Mouse (Mus musculus): ENCODE results near the gene Dctpp1.
"Not testable (repeated sequence)": the region's sequence is repeated elsewhere in the genome, so short reads cannot be mapped to it uniquely, and the experiment has no call there.

The Dctpp1 gene

GRCm38 (mm10) chr7:127263526-127263925 lies 3.0 kb upstream of the Dctpp1 start:
- no peak for DNase-seq

GRCm38 (mm10) chr7:127262218-127262961 lies 1.9 kb upstream of the Dctpp1 start:
- no peak for DNase-seq

GRCm38 (mm10) chr7:127259186-127259905 lies 1.2 kb downstream of the Dctpp1 start:
- no peak for DNase-seq

GRCm38 (mm10) chr7:127256518-127256917 lies 4.0 kb downstream of the Dctpp1 start:
- no peak for DNase-seq

GRCm38 (mm10) chr7:127255965-127256364 lies 4.5 kb downstream of the Dctpp1 start:
- no peak for DNase-seq

- no peak for DNase-seq
Measured at GRCm38 (mm10) chr7:127255008-127255407, 5.5 kb downstream of the Dctpp1 start.

- peak; percentile 96 for DNase-seq
Measured at GRCm38 (mm10) chr7:127253821-127254769, 6.4 kb downstream of the Dctpp1 start.

GRCm38 (mm10) chr7:127253341-127253740 lies 7.2 kb downstream of the Dctpp1 start:
- DNase-seq, result no peak

- DNase-seq, result no peak
Measured at GRCm38 (mm10) chr7:127252414-127252813, 8.1 kb downstream of the Dctpp1 start.

GRCm38 (mm10) chr7:127250511-127250910 lies 10.0 kb downstream of the Dctpp1 start:
- DNase-seq, result not testable (repeated sequence)

GRCm38 (mm10) chr7:127244658-127245510 lies 15.6 kb downstream of the Dctpp1 start:
- no peak for DNase-seq

- peak; percentile 94 for DNase-seq
Measured at GRCm38 (mm10) chr7:127243870-127244657, 16.4 kb downstream of the Dctpp1 start, which contains the start of gene Zfp771. Zfp771 (plus strand) TSS chr7:127244274.

- DNase-seq, result no peak
Measured at GRCm38 (mm10) chr7:127243361-127243867, 17.1 kb downstream of the Dctpp1 start.

- no peak for DNase-seq
Measured at GRCm38 (mm10) chr7:127234777-127235176, 25.7 kb downstream of the Dctpp1 start.

GRCm38 (mm10) chr7:127233765-127234164 lies 26.7 kb downstream of the Dctpp1 start:
- DNase-seq, result no peak

GRCm38 (mm10) chr7:127233368-127233749 lies 27.1 kb downstream of the Dctpp1 start:
- DNase-seq, result no peak

- DNase-seq, result peak; percentile 89
Measured at GRCm38 (mm10) chr7:127232622-127233367, 27.7 kb downstream of the Dctpp1 start, which contains the start of the genes Zfp553 and Sept1. Zfp553 (plus strand) TSS chr7:127233061. Sept1 (minus strand) TSS chr7:127233130.

- DNase-seq, result no peak
Measured at GRCm38 (mm10) chr7:127231826-127232621, 28.5 kb downstream of the Dctpp1 start.

- DNase-seq, result no peak
Measured at GRCm38 (mm10) chr7:127231376-127231775, 29.1 kb downstream of the Dctpp1 start.
